8 mouse cellular contexts compared by ENCODE assay signal in genomic region chr14:20873307-20873706, GRCm38 (mm10). TPM values are rescaled to one million over a fixed set of nuclear protein-coding genes. Genes with fewer than 3 reads are reported as not detected.
A peak's percentile ranks its signal among the peaks of the same experiment; 100 is the strongest.
DNase-seq lines count a peak whose midpoint lies in the region; ATAC-seq lines count a peak whose summit lies in the region.

No protein-coding gene starts in this region.

- H3K4me1 ChIP-seq in forebrain, embryonic 16.5 days (replicated peaks; ENCODE audit: control insufficient read depth, insufficient read depth, low read length), result no peaks in the 10 kb centered on the region

- H3K9ac ChIP-seq in forebrain, embryonic 16.5 days (replicated peaks; ENCODE audit: low read depth, low read length), result no peak overlapping the region

- H3K27ac ChIP-seq in forebrain, embryonic 16.5 days (ENCODE audit: low read length), result no peak overlapping the region

- 0 out of 2 replicates have a peak, but pooled peaks have one; percentile 33 for ATAC-seq in forebrain, embryonic 16.5 days

- H3K36me3 ChIP-seq in forebrain, embryonic 16.5 days (ENCODE audit: control insufficient read depth, insufficient read depth), result no peaks in the 10 kb centered on the region

- WGBS in forebrain, embryonic 16.5 days, result 3% methylated on average over 8 of the region's 8 CpGs

- H3K4me3 ChIP-seq in forebrain, embryonic 16.5 days (replicated peaks; ENCODE audit: low read length), result no peak overlapping the region

- intact Hi-C loops in heart, postnatal 25 days (cut with DNase I), result loop anchor here (1.0 to 5.0 kb wide), 4 partner anchors 37 to 151 kb away; partner anchors contain the start of gene Plau

- DNase-seq in MN1 (ENCODE audit: low spot score), result peak; percentile 74
- peak; percentile 80 for DNase-seq in c-Kit-positive CD71-positive TER-119-positive erythroid progenitor cells, embryonic 14.5 days (ENCODE audit: low spot score)
- DNase-seq in heart, postnatal 25 days (ENCODE audit: low spot score), result peak; percentile 66
- peak; percentile 84 to 89 for DNase-seq in layer of hippocampus, postnatal 14 days (ENCODE audit: low spot score in 2 of 2)
- DNase-seq in lung, postnatal 14 days, result peak; percentile 93
- peak; percentile 93 for DNase-seq in right cerebral cortex, postnatal 14 days
- peak; percentile 90 for DNase-seq in urinary bladder, postnatal 14 days (ENCODE audit: low spot score)

- no peak overlapping the region for H3K4me2 ChIP-seq in forebrain, embryonic 16.5 days (ENCODE audit: low read length)

- H3K27me3 ChIP-seq in forebrain, embryonic 16.5 days (replicated peaks; ENCODE audit: control insufficient read depth, insufficient read depth, low read length), result no peaks in the 10 kb centered on the region

- H3K9me3 ChIP-seq in forebrain, embryonic 16.5 days (ENCODE audit: control insufficient read depth, low read length), result no peaks in the 10 kb centered on the region

RNA-seq across cellular contexts. Expression of gene Plau, which starts 36.8 kb away (rescaled TPM):
- polyA plus RNA-seq in forebrain, embryonic 16.5 days (2015; fragmentation: Nextera tagmentation; extraction: Ambion mirVana), result 0.33 and 0.50 TPM in 2 replicates
- 1 to 10 TPM; 4.5 to 4.6 TPM for total RNA-seq in heart, postnatal 25 days (2021)
- 1 to 10 TPM; 3.7 to 4.6 TPM for total RNA-seq in layer of hippocampus, postnatal 14 days (2021)

RNA-seq across cellular contexts. Expression of gene Vcl, which starts 55.9 kb away (rescaled TPM):
- polyA plus RNA-seq in forebrain, embryonic 16.5 days (2015; fragmentation: Nextera tagmentation; extraction: Ambion mirVana), result 11.4 and 13.0 TPM in 2 replicates
- 100 to 1,000 TPM; 126 to 132 TPM for total RNA-seq in heart, postnatal 25 days (2021)
- total RNA-seq in layer of hippocampus, postnatal 14 days (2021), result 10 to 100 TPM; 36.6 to 42.6 TPM
